Mouse (Mus musculus): ENCODE measurements at regions not wholly inside any gene's neighbourhood (a gene's known extent, or its start where the extent isn't known, plus 50 kb on each side); places are given as distances from the start of the nearest gene placed in this dataset.

- Histone ChIP-seq H3K9me3 (replicated peaks) (no peaks in the 10 kb centered on the region), H3K4me3 (replicated peaks) (no peak overlapping the region), H3K27me3 (replicated peaks) (no peaks in the 10 kb centered on the region), H3K36me3 (no peaks in the 10 kb centered on the region), H3K4me2 (no peak overlapping the region), H3K9ac (replicated peaks) (no peak overlapping the region), H3K27ac (replicated peaks) (no peak overlapping the region), H3K4me1 (no peaks in the 10 kb centered on the region)
- WGBS = 59% methylated on average over 10 of the region's 10 CpGs
- no peak for ATAC-seq (ENCODE audit: low FRiP score)
Measured at GRCm38 (mm10) chr8:15468540-15469476, 422.9 kb upstream of the BB014433 start.

- H3K9me3 ChIP-seq (replicated peaks) = no peaks in the 10 kb centered on the region
- no peak overlapping the region for H3K4me3 ChIP-seq (replicated peaks)
- H3K27ac ChIP-seq (replicated peaks) = no peak overlapping the region
- H3K9ac ChIP-seq (replicated peaks) = no peak overlapping the region
- no peaks in the 10 kb centered on the region for H3K4me1 ChIP-seq
- no peak overlapping the region for H3K4me2 ChIP-seq
- no peak for ATAC-seq (ENCODE audit: low FRiP score)
- no peaks in the 10 kb centered on the region for H3K36me3 ChIP-seq
- WGBS = 57% methylated on average over 5 of the region's 5 CpGs
- no peaks in the 10 kb centered on the region for H3K27me3 ChIP-seq (replicated peaks)
Measured at GRCm38 (mm10) chr8:15438546-15438945, 392.7 kb upstream of the BB014433 start.

GRCm38 (mm10) chr8:15394722-15395115 lies 348.8 kb upstream of the BB014433 start:
- no peak for ATAC-seq (ENCODE audit: low FRiP score)
- Histone ChIP-seq H3K36me3 (no peaks in the 10 kb centered on the region), H3K27ac (replicated peaks) (no peak overlapping the region), H3K27me3 (replicated peaks) (no peaks in the 10 kb centered on the region), H3K9ac (replicated peaks) (no peak overlapping the region), H3K4me2 (no peak overlapping the region), H3K4me3 (replicated peaks) (no peak overlapping the region), H3K4me1 (peaks cover 4% of the 10 kb centered on the region; the same call in 1 of the 2 replicates), H3K9me3 (replicated peaks) (no peaks in the 10 kb centered on the region)
- WGBS = 56% methylated on average over 4 of the region's 4 CpGs

GRCm38 (mm10) chr8:15393936-15394721 lies 348.3 kb upstream of the BB014433 start:
- Histone ChIP-seq H3K9me3 (replicated peaks) (no peaks in the 10 kb centered on the region), H3K4me3 (replicated peaks) (no peak overlapping the region), H3K4me2 (no peak overlapping the region), H3K9ac (replicated peaks) (no peak overlapping the region), H3K36me3 (no peaks in the 10 kb centered on the region), H3K27ac (replicated peaks) (no peak overlapping the region), H3K4me1 (peaks cover 4% of the 10 kb centered on the region; the same call in 1 of the 2 replicates), H3K27me3 (replicated peaks) (no peaks in the 10 kb centered on the region)
- ATAC-seq (ENCODE audit: low FRiP score) = no peak
- 35% methylated on average over 5 of the region's 5 CpGs for WGBS

- no peak overlapping the region for H3K4me2 ChIP-seq
- no peaks in the 10 kb centered on the region for H3K27me3 ChIP-seq (replicated peaks)
- no peak overlapping the region for H3K27ac ChIP-seq (replicated peaks)
- H3K9me3 ChIP-seq (replicated peaks) = no peaks in the 10 kb centered on the region
- peaks cover 4% of the 10 kb centered on the region; the same call in 1 of the 2 replicates for H3K4me1 ChIP-seq
- WGBS = 64% methylated on average over 4 of the region's 4 CpGs
- no peak overlapping the region for H3K4me3 ChIP-seq (replicated peaks)
- no peak for ATAC-seq (ENCODE audit: low FRiP score)
- no peaks in the 10 kb centered on the region for H3K36me3 ChIP-seq
- no peak overlapping the region for H3K9ac ChIP-seq (replicated peaks)
Measured at GRCm38 (mm10) chr8:15392056-15392455, 346.2 kb upstream of the BB014433 start.

- WGBS = 82% methylated on average over 5 of the region's 5 CpGs
- peaks cover 4% of the 10 kb centered on the region; the same call in 1 of the 2 replicates for H3K4me1 ChIP-seq
- H3K36me3 ChIP-seq = no peaks in the 10 kb centered on the region
- no peaks in the 10 kb centered on the region for H3K27me3 ChIP-seq (replicated peaks)
- no peak overlapping the region for H3K9ac ChIP-seq (replicated peaks)
- H3K4me3 ChIP-seq (replicated peaks) = no peak overlapping the region
- no peak overlapping the region for H3K27ac ChIP-seq (replicated peaks)
- no peak for ATAC-seq (ENCODE audit: low FRiP score)
- H3K9me3 ChIP-seq (replicated peaks) = no peaks in the 10 kb centered on the region
- H3K4me2 ChIP-seq = no peak overlapping the region
Measured at GRCm38 (mm10) chr8:15388791-15389190, 342.9 kb upstream of the BB014433 start.

- H3K36me3 ChIP-seq = no peaks in the 10 kb centered on the region
- no peak for ATAC-seq (ENCODE audit: low FRiP score)
- H3K27ac ChIP-seq (replicated peaks) = no peak overlapping the region
- H3K4me2 ChIP-seq = no peak overlapping the region
- H3K4me1 ChIP-seq = no peaks in the 10 kb centered on the region
- H3K9ac ChIP-seq (replicated peaks) = no peak overlapping the region
- no peaks in the 10 kb centered on the region for H3K27me3 ChIP-seq (replicated peaks)
- no peaks in the 10 kb centered on the region for H3K9me3 ChIP-seq (replicated peaks)
- WGBS = 77% methylated on average over 2 of the region's 2 CpGs
- H3K4me3 ChIP-seq (replicated peaks) = no peak overlapping the region
Measured at GRCm38 (mm10) chr8:15367063-15367462, 321.2 kb upstream of the BB014433 start.

GRCm38 (mm10) chr8:15364546-15364945 lies 318.7 kb upstream of the BB014433 start:
- H3K4me2 ChIP-seq = no peak overlapping the region
- no peaks in the 10 kb centered on the region for H3K4me1 ChIP-seq
- ATAC-seq (ENCODE audit: low FRiP score) = no peak
- 92% methylated on average over 1 of the region's 1 CpGs for WGBS
- H3K4me3 ChIP-seq (replicated peaks) = no peak overlapping the region
- H3K36me3 ChIP-seq = no peaks in the 10 kb centered on the region
- no peaks in the 10 kb centered on the region for H3K9me3 ChIP-seq (replicated peaks)
- H3K27ac ChIP-seq (replicated peaks) = no peak overlapping the region
- no peaks in the 10 kb centered on the region for H3K27me3 ChIP-seq (replicated peaks)
- H3K9ac ChIP-seq (replicated peaks) = no peak overlapping the region

- no peak overlapping the region for H3K9ac ChIP-seq (replicated peaks)
- 92% methylated on average over 5 of the region's 5 CpGs for WGBS
- no peaks in the 10 kb centered on the region for H3K27me3 ChIP-seq (replicated peaks)
- ATAC-seq (ENCODE audit: low FRiP score) = no peak
- H3K27ac ChIP-seq (replicated peaks) = no peak overlapping the region
- no peak overlapping the region for H3K4me2 ChIP-seq
- no peaks in the 10 kb centered on the region for H3K9me3 ChIP-seq (replicated peaks)
- no peaks in the 10 kb centered on the region for H3K36me3 ChIP-seq
- no peak overlapping the region for H3K4me3 ChIP-seq (replicated peaks)
- no peaks in the 10 kb centered on the region for H3K4me1 ChIP-seq
Measured at GRCm38 (mm10) chr8:15344151-15344550, 298.3 kb upstream of the BB014433 start.

GRCm38 (mm10) chr8:15343616-15344015 lies 297.7 kb upstream of the BB014433 start:
- no peaks in the 10 kb centered on the region for H3K36me3 ChIP-seq
- no peaks in the 10 kb centered on the region for H3K27me3 ChIP-seq (replicated peaks)
- H3K4me3 ChIP-seq (replicated peaks) = no peak overlapping the region
- H3K4me1 ChIP-seq = no peaks in the 10 kb centered on the region
- WGBS = 87% methylated on average over 1 of the region's 1 CpGs
- H3K9me3 ChIP-seq (replicated peaks) = no peaks in the 10 kb centered on the region
- no peak overlapping the region for H3K27ac ChIP-seq (replicated peaks)
- H3K9ac ChIP-seq (replicated peaks) = no peak overlapping the region
- H3K4me2 ChIP-seq = no peak overlapping the region
- no peak for ATAC-seq (ENCODE audit: low FRiP score)

GRCm38 (mm10) chr8:15334532-15334931 lies 288.7 kb upstream of the BB014433 start:
- Histone ChIP-seq H3K36me3 (no peaks in the 10 kb centered on the region), H3K4me1 (no peaks in the 10 kb centered on the region), H3K4me2 (no peak overlapping the region), H3K27ac (replicated peaks) (no peak overlapping the region), H3K9me3 (replicated peaks) (no peaks in the 10 kb centered on the region), H3K9ac (replicated peaks) (no peak overlapping the region), H3K4me3 (replicated peaks) (no peak overlapping the region), H3K27me3 (replicated peaks) (no peaks in the 10 kb centered on the region)
- WGBS = 62% methylated on average over 4 of the region's 4 CpGs
- no peak for ATAC-seq (ENCODE audit: low FRiP score)

- Histone ChIP-seq H3K9me3 (replicated peaks) (no peaks in the 10 kb centered on the region), H3K27me3 (replicated peaks) (no peaks in the 10 kb centered on the region), H3K27ac (replicated peaks) (no peak overlapping the region), H3K9ac (replicated peaks) (no peak overlapping the region), H3K4me2 (no peak overlapping the region), H3K36me3 (no peaks in the 10 kb centered on the region), H3K4me3 (replicated peaks) (no peak overlapping the region), H3K4me1 (0 out of 2 replicates have a peak, but pooled peaks cover 3% of the 10 kb centered on the region)
- WGBS = 56% methylated on average over 5 of the region's 5 CpGs
- ATAC-seq (ENCODE audit: low FRiP score) = no peak
Measured at GRCm38 (mm10) chr8:15327312-15327711, 281.4 kb upstream of the BB014433 start.

Data from neural tube, embryonic 15.5 days (tissue).